Mouse (Mus musculus): Measurements from ENCODE around the gene B4galt4.

GRCm38 (mm10) chr16:38789966-38790365 lies 47.9 kb downstream of the B4galt4 start:
- TF ChIP-seq GATA1 (IDR thresholded peaks at IDR 0.05; ENCODE audit: low read length) (no peak), TAL1 (IDR thresholded peaks at IDR 0.05; ENCODE audit: low read length) (no peak)
